Mouse (Mus musculus): ENCODE data around the gene Psmc4.

DNA sequence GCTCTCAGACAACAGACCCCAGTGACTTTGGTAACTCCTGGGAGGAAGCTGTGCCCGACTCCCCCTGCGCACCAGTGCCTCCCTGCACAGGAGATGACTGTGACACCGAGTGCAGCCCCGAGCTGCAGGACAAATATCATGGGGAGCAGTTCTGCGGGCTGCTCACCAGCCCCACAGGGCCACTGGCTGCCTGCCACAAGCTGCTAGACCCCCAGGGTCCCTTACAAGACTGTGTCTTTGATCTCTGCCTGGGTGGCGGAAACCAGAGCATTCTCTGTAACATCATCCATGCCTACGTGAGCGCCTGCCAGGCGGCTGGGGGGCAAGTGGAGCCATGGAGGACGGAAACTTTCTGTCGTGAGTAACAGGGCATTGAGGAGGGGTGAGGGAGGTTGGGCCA is 43.6 kb upstream of the Psmc4 start:
- TF ChIP-seq CTCF (IDR thresholded peaks at IDR 0.05; ENCODE audit: low read depth, low read length) (no peak), POLR2A (IDR thresholded peaks at IDR 0.05; ENCODE audit: borderline replicate concordance, low read depth, low read length) (no peak)
